Mouse (Mus musculus) layer of hippocampus, adult 2 months (tissue): ENCODE measurements around the gene Rnf144b. TPM values are rescaled to one million over a fixed set of nuclear protein-coding genes. Genes with fewer than 3 reads are reported as not detected.

Experiments
- DNase-seq, 2 experiments: peaks; one replicate each; pipeline ENCODE4 v3.0.0; 2022; ENCODE audit warnings: low spot score in 2 of 2
- H3K27ac ChIP-seq: fragments of 200-600 bp; 2 replicates; pipeline ENCODE4 v1.8.1; 2022
- H3K4me3 ChIP-seq: fragments of 200-600 bp; 2 replicates; pipeline ENCODE4 v1.8.1; 2022; ENCODE audit warnings: mild to moderate bottlenecking
- CTCF ChIP-seq: fragments of 200-600 bp; conservative IDR thresholded peaks from 2 replicates; pipeline ENCODE4 v1.8.1; 2022; ENCODE audit warnings: antibody characterized with exemption, mild to moderate bottlenecking, moderate library complexity
- total RNA-seq, 2 experiments: library from RNA; stranded (reverse); gene quantifications; 2 replicates each; pipeline ENCODE4 v1.2.3; 2021

Rnf144b gene
- total RNA-seq, 2 experiments from 2014 or later, result 11.4 to 11.6 TPM

- no peak overlapping the region for H3K4me3 ChIP-seq
- no peak for TF ChIP-seq CTCF
- H3K27ac ChIP-seq, result no peak overlapping the region
- DNase-seq, result no peak
These were observed 154.8 kb downstream of the Rnf144b start for GRCm38 (mm10) chr13:47277000-47277823.

GRCm38 (mm10) chr13:47277824-47278290 lies 155.4 kb downstream of the Rnf144b start:
- DNase-seq, result no peak
- TF ChIP-seq CTCF, result no peak
- Histone ChIP-seq H3K4me3 (no peak overlapping the region), H3K27ac (no peak overlapping the region)

GRCm38 (mm10) chr13:47282221-47282620 lies 159.8 kb downstream of the Rnf144b start:
- no peak for TF ChIP-seq CTCF
- H3K4me3 ChIP-seq, result no peak overlapping the region
- no peak for DNase-seq
- no peak overlapping the region for H3K27ac ChIP-seq

GRCm38 (mm10) chr13:47288449-47288848 lies 166.0 kb downstream of the Rnf144b start:
- H3K4me3 ChIP-seq, result no peak overlapping the region
- peak; percentile 95 for TF ChIP-seq CTCF
- H3K27ac ChIP-seq, result no peak overlapping the region
- DNase-seq, result peak; percentile 70 to 80

GRCm38 (mm10) chr13:47296465-47296864 lies 174.0 kb downstream of the Rnf144b start:
- no peak for TF ChIP-seq CTCF
- Histone ChIP-seq H3K4me3 (no peak overlapping the region), H3K27ac (no peak overlapping the region)
- DNase-seq, result no peak

Other genes with a start within 250 kb of the Rnf144b start
- gene Kif13a, start 192.8 kb upstream of the Rnf144b start, total RNA-seq, result 10 to 100 TPM; 20.9 to 21.7 TPM
- 10 to 100 TPM; 16.5 to 18.9 TPM for gene Nhlrc1, start 107.8 kb upstream of the Rnf144b start, total RNA-seq
- gene Kdm1b, start 79.2 kb upstream of the Rnf144b start, total RNA-seq, result 1 to 10 TPM; 7.5 to 9.8 TPM
- gene Tpmt, start 77.9 kb upstream of the Rnf144b start, total RNA-seq, result 10 to 100 TPM; 10.5 to 12.4 TPM
- gene Dek, start 16.5 kb upstream of the Rnf144b start, total RNA-seq, result 10 to 100 TPM; 48.3 to 50.0 TPM